Mouse (Mus musculus) small intestine, adult 2 months (tissue): ENCODE data around the gene Gfi1. TPM values are rescaled to one million over a fixed set of nuclear protein-coding genes. Genes with fewer than 3 reads are reported as not detected.

Experiments used
- H3K27ac ChIP-seq: fragments of 200-500 bp; 2 replicates; pipeline ENCODE4 v1.5.1; 2012; ENCODE audit warnings: low read depth, low read length, control low read depth, inconsistent platforms; ENCODE audit not compliant: insufficient read depth
- H3K27me3 ChIP-seq: fragments of 200-500 bp; 2 replicates; pipeline ENCODE4 v1.6.1; 2012; ENCODE audit warnings: mild to moderate bottlenecking, moderate library complexity, low read length, inconsistent platforms; ENCODE audit not compliant: control insufficient read depth, insufficient read depth
- H3K36me3 ChIP-seq: fragments of 200-500 bp; 2 replicates; pipeline ENCODE4 v1.6.1; 2012; ENCODE audit warnings: mild to moderate bottlenecking, low read length, control low read depth, inconsistent platforms; ENCODE audit not compliant: control insufficient read depth, insufficient read depth
- H3K4me1 ChIP-seq: fragments of 200-500 bp; 2 replicates; pipeline ENCODE4 v1.6.1; 2012; ENCODE audit warnings: low read length, inconsistent platforms, mixed read lengths; ENCODE audit not compliant: control insufficient read depth, insufficient read depth, insufficient read length
- H3K4me3 ChIP-seq: fragments of 200-500 bp; 2 replicates; pipeline ENCODE4 v1.5.1; 2012; ENCODE audit warnings: low read depth, mild to moderate bottlenecking, control low read depth, inconsistent platforms, low read length, moderate library complexity
- CTCF ChIP-seq: fragments of 200-500 bp; IDR thresholded peaks from 2 replicates; pipeline ENCODE4 v1.5.1; 2012; ENCODE audit warnings: low read depth, mild to moderate bottlenecking, control low read depth, inconsistent platforms, low read length, moderate library complexity, mixed read lengths; ENCODE audit not compliant: insufficient replicate concordance, insufficient read length; ENCODE audit errors: extremely low read depth
- POLR2A ChIP-seq: fragments of 200-500 bp; IDR thresholded peaks from 2 replicates; pipeline ENCODE4 v1.6.1; 2012; ENCODE audit warnings: low read depth, mild to moderate bottlenecking, control low read depth, inconsistent platforms, low read length, moderate library complexity
- WGBS: fragments of 180-500 bp; shearing (Covaris S2); methylation state at CpG from one replicate; pipeline ENCODE4 v1.1.7; 2018; 5-methylcytosine and 5-hydroxymethylcytosine counted together
- polyA plus RNA-seq: library from polyadenylated mRNA; depleted of rRNA; stranded (reverse); fragments of >200 nt; gene quantifications from 2 replicates; pipeline ENCODE4 v1.2.3, GENCODE M21; 2012

The Gfi1 gene
- polyA plus RNA-seq, 1 experiment, result 8.7 TPM

GRCm38 (mm10) chr5:107756072-107756471 lies 30.2 kb upstream of the Gfi1 start:
- Histone ChIP-seq H3K4me3 (no peak overlapping the region), H3K36me3 (peaks cover 3% of the 10 kb centered on the region; the same call in 1 of the 2 replicates), H3K27ac (no peak overlapping the region), H3K4me1 (peaks cover 2% of the 10 kb centered on the region; the same call in 1 of the 2 replicates), H3K27me3 (no peaks in the 10 kb centered on the region)
- no peak for TF ChIP-seq CTCF
- no peak for TF ChIP-seq POLR2A
- WGBS, result 75% methylated on average over 2 of the region's 2 CpGs

- no peaks in the 10 kb centered on the region for H3K27me3 ChIP-seq
- 57% methylated on average over 1 of the region's 1 CpGs for WGBS
- no peak overlapping the region for H3K4me3 ChIP-seq
- peaks cover under 1% of the 10 kb centered on the region; the same call in 1 of the 2 replicates for H3K4me1 ChIP-seq
- peaks cover 3% of the 10 kb centered on the region; the same call in 1 of the 2 replicates for H3K36me3 ChIP-seq
- H3K27ac ChIP-seq, result no peak overlapping the region
- no peak for TF ChIP-seq CTCF
- no peak for TF ChIP-seq POLR2A
These were observed 28.9 kb upstream of the Gfi1 start for GRCm38 (mm10) chr5:107754740-107755139.

GRCm38 (mm10) chr5:107753656-107754055 lies 27.8 kb upstream of the Gfi1 start:
- Histone ChIP-seq H3K36me3 (peaks cover 3% of the 10 kb centered on the region; the same call in 1 of the 2 replicates), H3K4me3 (no peak overlapping the region), H3K27me3 (no peaks in the 10 kb centered on the region), H3K4me1 (no peaks in the 10 kb centered on the region), H3K27ac (no peak overlapping the region)
- 95% methylated on average over 7 of the region's 7 CpGs for WGBS
- TF ChIP-seq CTCF (no peak), POLR2A (no peak)

GRCm38 (mm10) chr5:107749229-107749916 lies 23.5 kb upstream of the Gfi1 start:
- Histone ChIP-seq H3K27me3 (no peaks in the 10 kb centered on the region), H3K4me1 (no peaks in the 10 kb centered on the region), H3K36me3 (peaks cover 9% of the 10 kb centered on the region; the same call in 1 of the 2 replicates), H3K27ac (no peak overlapping the region), H3K4me3 (no peak overlapping the region)
- no peak for TF ChIP-seq POLR2A
- whole genome bisulfite sequencing, result 52% methylated on average over 9 of the region's 9 CpGs

GRCm38 (mm10) chr5:107739023-107739422 lies 13.2 kb upstream of the Gfi1 start:
- H3K4me1 ChIP-seq, result no peaks in the 10 kb centered on the region
- no peaks in the 10 kb centered on the region for H3K27me3 ChIP-seq
- no peak overlapping the region for H3K4me3 ChIP-seq
- WGBS, result 86% methylated on average over 5 of the region's 5 CpGs
- 0 out of 2 replicates have a peak, but pooled peaks cover 1% of the 10 kb centered on the region for H3K36me3 ChIP-seq
- TF ChIP-seq POLR2A (no peak), CTCF (no peak)
- H3K27ac ChIP-seq, result no peak overlapping the region

- Histone ChIP-seq H3K27ac (no peak overlapping the region), H3K27me3 (no peaks in the 10 kb centered on the region), H3K4me1 (no peaks in the 10 kb centered on the region), H3K4me3 (no peak overlapping the region), H3K36me3 (0 out of 2 replicates have a peak, but pooled peaks cover 1% of the 10 kb centered on the region)
- TF ChIP-seq CTCF (no peak), POLR2A (no peak)
- 51% methylated on average over 3 of the region's 3 CpGs for WGBS
These were observed 12.5 kb upstream of the Gfi1 start for GRCm38 (mm10) chr5:107738296-107738695.

- TF ChIP-seq CTCF, result no peak
- no peak for TF ChIP-seq POLR2A
- Histone ChIP-seq H3K27me3 (no peaks in the 10 kb centered on the region; the same call in 1 of the 2 replicates), H3K36me3 (no peaks in the 10 kb centered on the region), H3K4me3 (no peak overlapping the region), H3K4me1 (no peaks in the 10 kb centered on the region), H3K27ac (no peak overlapping the region)
- WGBS, result 50% methylated on average over 5 of the region's 5 CpGs
These were observed 10.3 kb upstream of the Gfi1 start for GRCm38 (mm10) chr5:107736171-107736570.

GRCm38 (mm10) chr5:107731844-107732243 lies 6.0 kb upstream of the Gfi1 start:
- WGBS, result 40% methylated on average over 2 of the region's 2 CpGs
- H3K4me1 ChIP-seq, result no peaks in the 10 kb centered on the region
- no peaks in the 10 kb centered on the region for H3K36me3 ChIP-seq
- no peak for TF ChIP-seq POLR2A
- TF ChIP-seq CTCF, result no peak
- H3K4me3 ChIP-seq, result no peak overlapping the region
- H3K27ac ChIP-seq, result no peak overlapping the region
- peaks cover 16% of the 10 kb centered on the region for H3K27me3 ChIP-seq
